Mouse (Mus musculus): ENCODE data around the gene Arhgap15. TPM values are rescaled to one million over a fixed set of nuclear protein-coding genes. Genes with fewer than 3 reads are reported as not detected.

The Arhgap15 gene
- polyA plus RNA-seq, 1 experiment from 2014 or later: 1.1 TPM

- 66% methylated on average over 6 of the region's 6 CpGs for WGBS
- no peaks in the 10 kb centered on the region for H3K36me3 ChIP-seq (ENCODE audit: insufficient read depth, low read length)
- no peak overlapping the region for H3K27ac ChIP-seq (ENCODE audit: low read length)
- no peaks in the 10 kb centered on the region for H3K9me3 ChIP-seq (ENCODE audit: low read length)
- H3K4me3 ChIP-seq (ENCODE audit: low read length): no peak overlapping the region
- ATAC-seq (ENCODE audit: low FRiP score, low TSS enrichment): peak; percentile 75; the same call in 1 of the 2 replicates
- no peak overlapping the region for H3K9ac ChIP-seq (replicated peaks; ENCODE audit: low read length)
- H3K4me2 ChIP-seq (replicated peaks; ENCODE audit: low read depth, low read length): no peak overlapping the region
- no peaks in the 10 kb centered on the region for H3K27me3 ChIP-seq (ENCODE audit: insufficient read depth, low read length)
- H3K4me1 ChIP-seq (ENCODE audit: insufficient read depth, low read length): peaks cover 5% of the 10 kb centered on the region
These were observed 608.2 kb downstream of the Arhgap15 start for GRCm38 (mm10) chr2:44356887-44357251.

- WGBS: 73% methylated on average over 2 of the region's 2 CpGs
- Histone ChIP-seq H3K4me2 (replicated peaks; ENCODE audit: low read depth, low read length) (no peak overlapping the region), H3K4me3 (ENCODE audit: low read length) (no peak overlapping the region), H3K36me3 (ENCODE audit: insufficient read depth, low read length) (no peaks in the 10 kb centered on the region), H3K9me3 (ENCODE audit: low read length) (no peaks in the 10 kb centered on the region), H3K27me3 (ENCODE audit: insufficient read depth, low read length) (no peaks in the 10 kb centered on the region), H3K27ac (ENCODE audit: low read length) (no peak overlapping the region), H3K9ac (replicated peaks; ENCODE audit: low read length) (no peak overlapping the region), H3K4me1 (ENCODE audit: insufficient read depth, low read length) (no peaks in the 10 kb centered on the region)
- no peak for ATAC-seq (ENCODE audit: low FRiP score, low TSS enrichment)
These were observed 631.6 kb downstream of the Arhgap15 start for GRCm38 (mm10) chr2:44380225-44380624.

GRCm38 (mm10) chr2:44384541-44384940 lies 635.9 kb downstream of the Arhgap15 start:
- WGBS: 89% methylated on average over 6 of the region's 6 CpGs
- H3K9ac ChIP-seq (replicated peaks; ENCODE audit: low read length): no peak overlapping the region
- H3K27me3 ChIP-seq (ENCODE audit: insufficient read depth, low read length): no peaks in the 10 kb centered on the region
- no peaks in the 10 kb centered on the region for H3K36me3 ChIP-seq (ENCODE audit: insufficient read depth, low read length)
- no peak overlapping the region for H3K4me3 ChIP-seq (ENCODE audit: low read length)
- H3K4me1 ChIP-seq (ENCODE audit: insufficient read depth, low read length): no peaks in the 10 kb centered on the region
- ATAC-seq (ENCODE audit: low FRiP score, low TSS enrichment): no peak
- no peaks in the 10 kb centered on the region for H3K9me3 ChIP-seq (ENCODE audit: low read length)
- H3K4me2 ChIP-seq (replicated peaks; ENCODE audit: low read depth, low read length): no peak overlapping the region
- no peak overlapping the region for H3K27ac ChIP-seq (ENCODE audit: low read length)

GRCm38 (mm10) chr2:44389556-44389955 lies 640.9 kb downstream of the Arhgap15 start:
- H3K27me3 ChIP-seq (ENCODE audit: insufficient read depth, low read length): no peaks in the 10 kb centered on the region
- no peaks in the 10 kb centered on the region for H3K4me1 ChIP-seq (ENCODE audit: insufficient read depth, low read length)
- no peak overlapping the region for H3K27ac ChIP-seq (ENCODE audit: low read length)
- 91% methylated on average over 4 of the region's 4 CpGs for WGBS
- H3K36me3 ChIP-seq (ENCODE audit: insufficient read depth, low read length): no peaks in the 10 kb centered on the region
- no peak overlapping the region for H3K4me2 ChIP-seq (replicated peaks; ENCODE audit: low read depth, low read length)
- H3K9me3 ChIP-seq (ENCODE audit: low read length): no peaks in the 10 kb centered on the region
- H3K9ac ChIP-seq (replicated peaks; ENCODE audit: low read length): no peak overlapping the region
- H3K4me3 ChIP-seq (ENCODE audit: low read length): no peak overlapping the region
- ATAC-seq (ENCODE audit: low FRiP score, low TSS enrichment): no peak

- 73% methylated on average over 8 of the region's 8 CpGs for WGBS
These were observed 645.2 kb downstream of the Arhgap15 start for GRCm38 (mm10) chr2:44393789-44394188.

GRCm38 (mm10) chr2:44394956-44395501 lies 646.4 kb downstream of the Arhgap15 start:
- H3K9ac ChIP-seq (replicated peaks; ENCODE audit: low read length): no peak overlapping the region
- H3K27me3 ChIP-seq (ENCODE audit: insufficient read depth, low read length): no peaks in the 10 kb centered on the region
- no peak overlapping the region for H3K4me2 ChIP-seq (replicated peaks; ENCODE audit: low read depth, low read length)
- no peak for ATAC-seq (ENCODE audit: low FRiP score, low TSS enrichment)
- H3K4me3 ChIP-seq (ENCODE audit: low read length): no peak overlapping the region
- WGBS: 63% methylated on average over 6 of the region's 6 CpGs
- H3K36me3 ChIP-seq (ENCODE audit: insufficient read depth, low read length): no peaks in the 10 kb centered on the region
- H3K9me3 ChIP-seq (ENCODE audit: low read length): no peaks in the 10 kb centered on the region
- no peaks in the 10 kb centered on the region for H3K4me1 ChIP-seq (ENCODE audit: insufficient read depth, low read length)
- H3K27ac ChIP-seq (ENCODE audit: low read length): no peak overlapping the region

More at GRCm38 (mm10) chr2:44393789-44394188, 645.2 kb downstream of the Arhgap15 start:
- ATAC-seq (ENCODE audit: low FRiP score, low TSS enrichment): no peak
- Histone ChIP-seq H3K4me1 (ENCODE audit: insufficient read depth, low read length) (no peaks in the 10 kb centered on the region), H3K27ac (ENCODE audit: low read length) (no peak overlapping the region), H3K4me2 (replicated peaks; ENCODE audit: low read depth, low read length) (no peak overlapping the region), H3K36me3 (ENCODE audit: insufficient read depth, low read length) (no peaks in the 10 kb centered on the region), H3K9ac (replicated peaks; ENCODE audit: low read length) (no peak overlapping the region), H3K9me3 (ENCODE audit: low read length) (no peaks in the 10 kb centered on the region), H3K27me3 (ENCODE audit: insufficient read depth, low read length) (no peaks in the 10 kb centered on the region), H3K4me3 (ENCODE audit: low read length) (no peak overlapping the region)

DNA sequence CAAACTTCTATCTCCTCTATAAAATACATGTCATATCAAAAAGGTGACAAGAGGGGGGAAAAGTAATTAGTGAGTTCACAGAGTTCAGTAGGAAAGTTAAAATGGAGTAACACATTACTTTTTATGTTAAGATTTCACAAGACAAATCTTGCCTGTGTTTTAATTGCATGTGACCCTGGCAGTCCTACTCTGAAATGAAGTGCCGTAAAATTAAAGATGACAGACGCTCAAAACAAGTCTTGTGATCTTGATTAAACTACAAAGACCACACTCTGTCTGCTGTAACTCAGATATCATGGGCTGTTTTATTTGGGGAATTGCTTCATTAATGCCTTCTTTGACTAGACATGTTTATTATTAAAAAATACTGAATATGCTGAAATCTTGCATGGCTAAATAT lies 647.0 kb downstream of the Arhgap15 start:
- no peak overlapping the region for H3K4me3 ChIP-seq (ENCODE audit: low read length)
- no peak overlapping the region for H3K4me2 ChIP-seq (replicated peaks; ENCODE audit: low read depth, low read length)
- H3K36me3 ChIP-seq (ENCODE audit: insufficient read depth, low read length): no peaks in the 10 kb centered on the region
- ATAC-seq (ENCODE audit: low FRiP score, low TSS enrichment): no peak
- H3K9ac ChIP-seq (replicated peaks; ENCODE audit: low read length): no peak overlapping the region
- no peak overlapping the region for H3K27ac ChIP-seq (ENCODE audit: low read length)
- H3K27me3 ChIP-seq (ENCODE audit: insufficient read depth, low read length): no peaks in the 10 kb centered on the region
- H3K9me3 ChIP-seq (ENCODE audit: low read length): no peaks in the 10 kb centered on the region
- H3K4me1 ChIP-seq (ENCODE audit: insufficient read depth, low read length): no peaks in the 10 kb centered on the region
- 67% methylated on average over 2 of the region's 2 CpGs for WGBS

DNA sequence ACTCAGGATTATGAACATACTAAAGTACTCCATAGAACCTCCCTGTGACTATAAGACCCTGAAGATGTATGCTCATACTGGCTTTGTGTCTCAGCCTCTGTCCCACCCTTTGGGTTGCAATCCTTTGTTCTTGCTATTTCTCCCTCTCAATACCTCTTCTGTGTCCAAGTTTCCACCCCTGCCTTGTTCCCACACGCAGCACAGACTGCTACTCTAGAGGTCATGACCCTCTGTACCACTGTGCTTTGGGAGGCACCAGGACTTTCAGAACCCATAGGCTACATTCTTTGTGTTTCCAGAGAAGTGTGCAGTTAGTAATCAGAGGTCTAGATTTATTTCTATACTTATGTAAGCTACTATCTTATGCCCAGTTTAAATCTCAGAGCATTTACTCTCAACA lies 648.6 kb downstream of the Arhgap15 start:
- Histone ChIP-seq H3K4me2 (replicated peaks; ENCODE audit: low read depth, low read length) (no peak overlapping the region), H3K9ac (replicated peaks; ENCODE audit: low read length) (no peak overlapping the region), H3K4me3 (ENCODE audit: low read length) (no peak overlapping the region), H3K4me1 (ENCODE audit: insufficient read depth, low read length) (no peaks in the 10 kb centered on the region), H3K9me3 (ENCODE audit: low read length) (no peaks in the 10 kb centered on the region), H3K27me3 (ENCODE audit: insufficient read depth, low read length) (no peaks in the 10 kb centered on the region), H3K36me3 (ENCODE audit: insufficient read depth, low read length) (no peaks in the 10 kb centered on the region), H3K27ac (ENCODE audit: low read length) (no peak overlapping the region)
- ATAC-seq (ENCODE audit: low FRiP score, low TSS enrichment): no peak
- 46% methylated on average over 1 of the region's 1 CpGs for WGBS

DNA sequence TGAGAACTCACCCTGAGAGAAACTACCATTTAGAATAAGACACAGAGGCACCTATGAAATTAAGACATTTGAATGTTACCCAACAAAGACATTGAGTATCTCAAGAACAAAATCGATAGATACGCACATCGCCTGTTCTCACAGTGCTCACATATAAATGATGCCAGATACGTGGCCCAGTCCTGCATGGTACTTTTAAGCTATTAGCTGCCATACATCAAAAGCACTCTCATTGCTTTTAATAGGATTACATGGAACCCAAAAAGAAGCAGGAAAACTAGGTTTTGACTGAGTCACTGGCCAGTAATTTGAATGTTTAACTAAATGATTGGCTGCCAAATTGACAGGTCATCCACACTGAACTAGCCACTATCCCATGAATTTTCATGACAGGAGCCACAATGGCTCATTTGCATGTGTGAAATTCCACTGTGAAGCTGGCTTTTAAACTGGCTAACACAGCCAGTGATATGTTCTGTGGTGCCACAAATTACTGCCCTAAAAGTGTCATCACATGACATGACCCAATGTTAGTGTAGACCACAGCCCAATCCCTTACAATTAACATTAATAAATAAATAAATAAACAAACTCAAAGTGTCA lies 649.2 kb downstream of the Arhgap15 start:
- ATAC-seq (ENCODE audit: low FRiP score, low TSS enrichment): no peak
- WGBS: 92% methylated on average over 4 of the region's 4 CpGs
- Histone ChIP-seq H3K9ac (replicated peaks; ENCODE audit: low read length) (no peak overlapping the region), H3K9me3 (ENCODE audit: low read length) (no peaks in the 10 kb centered on the region), H3K27ac (ENCODE audit: low read length) (no peak overlapping the region), H3K4me2 (replicated peaks; ENCODE audit: low read depth, low read length) (no peak overlapping the region), H3K4me1 (ENCODE audit: insufficient read depth, low read length) (no peaks in the 10 kb centered on the region), H3K4me3 (ENCODE audit: low read length) (no peak overlapping the region), H3K27me3 (ENCODE audit: insufficient read depth, low read length) (no peaks in the 10 kb centered on the region), H3K36me3 (ENCODE audit: insufficient read depth, low read length) (no peaks in the 10 kb centered on the region)

DNA sequence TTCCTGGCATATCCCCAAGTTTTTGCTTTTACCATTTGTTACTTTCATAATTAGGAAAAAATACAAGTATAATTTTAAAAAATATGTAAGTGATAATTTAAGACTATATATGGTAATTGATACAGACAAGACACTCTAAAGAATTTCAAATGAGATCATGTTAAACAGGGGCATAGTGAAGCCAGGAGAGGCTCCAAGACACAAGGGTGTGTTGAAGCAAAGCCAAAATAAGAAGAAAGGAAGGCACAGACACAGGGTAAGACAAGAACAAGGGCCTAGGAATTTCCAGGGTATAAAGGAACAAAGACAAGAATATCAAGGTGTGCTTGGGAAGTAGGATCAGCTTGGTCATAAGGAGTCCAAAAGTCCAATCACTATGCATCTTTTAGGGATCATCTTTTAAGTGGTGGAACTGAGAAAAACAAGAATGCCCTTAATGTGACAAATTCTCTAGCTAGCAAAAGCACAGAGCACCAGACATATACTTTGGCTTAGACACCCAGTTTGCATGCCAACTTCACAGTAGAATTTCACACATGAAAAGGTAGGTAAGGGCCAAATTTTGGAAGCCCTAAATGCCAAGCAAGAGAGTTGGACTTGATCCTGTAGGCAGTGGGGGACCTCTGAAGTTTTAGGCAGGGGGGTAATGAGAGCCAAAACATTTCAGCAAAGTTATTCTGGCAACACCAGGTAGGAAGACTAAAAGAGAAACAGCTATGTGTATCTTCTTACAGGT lies 650.7 kb downstream of the Arhgap15 start:
- no peak overlapping the region for H3K27ac ChIP-seq (ENCODE audit: low read length)
- no peak overlapping the region for H3K4me2 ChIP-seq (replicated peaks; ENCODE audit: low read depth, low read length)
- no peak for ATAC-seq (ENCODE audit: low FRiP score, low TSS enrichment)
- no peak overlapping the region for H3K9ac ChIP-seq (replicated peaks; ENCODE audit: low read length)
- no peak overlapping the region for H3K4me3 ChIP-seq (ENCODE audit: low read length)
- H3K4me1 ChIP-seq (ENCODE audit: insufficient read depth, low read length): no peaks in the 10 kb centered on the region
- H3K36me3 ChIP-seq (ENCODE audit: insufficient read depth, low read length): no peaks in the 10 kb centered on the region
- no peaks in the 10 kb centered on the region for H3K9me3 ChIP-seq (ENCODE audit: low read length)
- no peaks in the 10 kb centered on the region for H3K27me3 ChIP-seq (ENCODE audit: insufficient read depth, low read length)

All from kidney, embryonic 16.5 days (tissue).